Mouse (Mus musculus) right cerebral cortex, postnatal 25 days (tissue): Measurements from ENCODE around the gene Ppp1r27.
"Not testable (repeated sequence)": the region's sequence is repeated elsewhere in the genome, so short reads cannot be mapped to it uniquely, and the experiment has no call there.

Experiments
- DNase-seq: peaks from one replicate; pipeline ENCODE4 v3.0.0; 2022

Ppp1r27 gene

GRCm38 (mm10) chr11:120575046-120575445, 24.1 kb upstream of the Ppp1r27 start:
- DNase-seq: no peak

GRCm38 (mm10) chr11:120574278-120574600, 23.3 kb upstream of the Ppp1r27 start:
- no peak for DNase-seq

GRCm38 (mm10) chr11:120573585-120574277, 22.8 kb upstream of the Ppp1r27 start:
- no peak for DNase-seq

- peak; percentile 100 for DNase-seq
Observed at GRCm38 (mm10) chr11:120572752-120573584, 22.0 kb upstream of the Ppp1r27 start, which contains the start of gene P4hb. Gene P4hb, minus strand, starts transcription at chr11:120573253.

- DNase-seq: no peak
Observed at GRCm38 (mm10) chr11:120572417-120572751, 21.5 kb upstream of the Ppp1r27 start.

GRCm38 (mm10) chr11:120571754-120572416, 21.0 kb upstream of the Ppp1r27 start:
- DNase-seq: no peak

- no peak for DNase-seq
Observed at GRCm38 (mm10) chr11:120571122-120571521, 20.2 kb upstream of the Ppp1r27 start.

GRCm38 (mm10) chr11:120568324-120568723, 17.4 kb upstream of the Ppp1r27 start:
- no peak for DNase-seq

- no peak for DNase-seq
Observed at GRCm38 (mm10) chr11:120565114-120565513, 14.2 kb upstream of the Ppp1r27 start.

- no peak for DNase-seq
Observed at GRCm38 (mm10) chr11:120562949-120563348, 12.0 kb upstream of the Ppp1r27 start.

- DNase-seq: no peak
Observed at GRCm38 (mm10) chr11:120560952-120561728, 10.2 kb upstream of the Ppp1r27 start.

- not testable (repeated sequence) for DNase-seq
Observed at GRCm38 (mm10) chr11:120558843-120559242, 7.9 kb upstream of the Ppp1r27 start.

- DNase-seq: no peak
Observed at GRCm38 (mm10) chr11:120555260-120555659, 4.3 kb upstream of the Ppp1r27 start.

- no peak for DNase-seq
Observed at GRCm38 (mm10) chr11:120554834-120555233, 3.9 kb upstream of the Ppp1r27 start.

- no peak for DNase-seq
Observed at GRCm38 (mm10) chr11:120552736-120553135, 1.8 kb upstream of the Ppp1r27 start.

- no peak for DNase-seq
Observed at GRCm38 (mm10) chr11:120549986-120550809, 734 bp downstream of the Ppp1r27 start.

- DNase-seq: peak; percentile 94
Observed at GRCm38 (mm10) chr11:120549168-120549945, 1.6 kb downstream of the Ppp1r27 start, which contains the start of gene Mcrip1. Gene Mcrip1, minus strand, starts transcription at chr11:120549727.

- no peak for DNase-seq
Observed at GRCm38 (mm10) chr11:120548786-120549167, 2.2 kb downstream of the Ppp1r27 start.

- DNase-seq: no peak
Observed at GRCm38 (mm10) chr11:120548214-120548613, 2.7 kb downstream of the Ppp1r27 start.

- DNase-seq: no peak
Observed at GRCm38 (mm10) chr11:120547469-120547868, 3.5 kb downstream of the Ppp1r27 start.

- no peak for DNase-seq
Observed at GRCm38 (mm10) chr11:120545964-120546363, 5.0 kb downstream of the Ppp1r27 start.
